Mouse (Mus musculus): ENCODE data around the gene Sppl3.

Sppl3 gene

DNA sequence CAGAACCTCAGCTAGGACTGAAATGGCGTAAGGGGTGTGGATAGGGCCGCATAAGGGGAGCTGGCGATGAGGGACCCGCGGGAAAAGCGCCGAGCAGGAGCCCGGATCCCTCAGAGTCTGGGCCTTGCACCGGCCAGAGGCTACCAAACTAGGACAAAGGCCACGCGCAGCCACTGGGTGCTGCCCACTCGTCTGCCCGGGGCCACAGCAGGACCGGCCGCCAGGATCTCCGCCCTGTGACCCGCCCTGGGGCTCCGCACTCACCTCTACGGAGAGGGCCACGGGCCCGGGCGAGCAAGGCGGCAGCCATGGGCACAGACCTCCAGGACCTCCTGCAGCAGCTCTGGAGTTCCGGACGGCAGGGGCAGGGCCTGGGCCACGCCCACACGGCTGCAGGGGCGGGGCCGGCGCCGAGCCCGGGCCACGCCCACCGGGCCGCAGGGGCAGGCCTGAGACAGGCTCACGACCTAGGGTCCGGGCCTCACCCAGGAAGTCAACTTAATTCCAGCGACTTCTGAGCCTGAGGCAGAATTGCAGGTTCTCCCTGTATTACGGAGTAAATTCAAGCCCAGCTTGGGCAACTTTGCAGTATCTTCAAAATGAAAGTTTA is 108.1 kb downstream of the Sppl3 start, which contains the start of gene Acads:
Acads (minus strand) TSS at position 386 of the 610 bp plus-strand sequence.
- in situ Hi-C loops (cut with MboI; ENCODE audit: low sequenced_read_pairs), result no loop called here

DNA sequence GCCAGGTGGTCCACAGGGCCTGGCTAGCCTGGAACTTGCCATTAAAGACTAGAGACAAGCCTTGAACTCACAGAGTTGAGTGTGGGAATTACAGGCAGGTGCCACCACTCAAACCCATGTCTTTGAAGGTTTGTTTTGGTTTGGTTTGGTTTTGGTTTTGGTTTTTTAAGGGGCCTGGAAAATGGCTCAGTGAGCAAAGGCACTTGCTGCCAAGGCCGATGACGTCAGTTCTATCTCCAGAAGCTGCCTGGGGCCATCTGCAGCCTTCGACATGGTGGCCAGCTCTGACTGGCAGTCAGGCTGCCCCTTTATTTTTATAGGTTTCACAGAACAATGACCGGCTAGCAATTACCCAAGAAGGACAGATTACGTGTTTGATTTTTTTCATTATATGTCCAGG is 110.0 kb downstream of the Sppl3 start:
- in situ Hi-C loops (cut with MboI; ENCODE audit: low sequenced_read_pairs), result no loop called here

DNA sequence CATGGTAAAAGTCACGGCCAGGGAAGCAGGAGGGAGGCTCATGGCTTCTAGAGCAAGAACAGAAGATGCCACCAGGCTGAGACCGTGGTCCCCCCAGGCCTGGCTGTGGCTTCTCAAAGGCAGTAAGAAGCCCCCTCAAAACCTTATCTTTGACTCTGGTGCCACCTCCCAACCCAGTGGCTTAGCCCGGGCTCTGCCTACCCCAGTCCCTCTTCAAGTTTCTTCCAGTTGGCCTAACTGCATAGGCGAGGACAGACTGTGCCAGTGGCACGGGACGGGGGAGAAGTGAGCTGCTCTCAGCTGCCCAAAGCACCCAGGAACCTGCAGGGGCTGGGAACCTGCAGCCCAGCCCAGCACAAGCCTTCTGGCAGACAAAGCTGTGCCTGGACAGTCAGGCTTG is 113.8 kb downstream of the Sppl3 start:
- in situ Hi-C loops (cut with MboI; ENCODE audit: low sequenced_read_pairs), result no loop called here

DNA sequence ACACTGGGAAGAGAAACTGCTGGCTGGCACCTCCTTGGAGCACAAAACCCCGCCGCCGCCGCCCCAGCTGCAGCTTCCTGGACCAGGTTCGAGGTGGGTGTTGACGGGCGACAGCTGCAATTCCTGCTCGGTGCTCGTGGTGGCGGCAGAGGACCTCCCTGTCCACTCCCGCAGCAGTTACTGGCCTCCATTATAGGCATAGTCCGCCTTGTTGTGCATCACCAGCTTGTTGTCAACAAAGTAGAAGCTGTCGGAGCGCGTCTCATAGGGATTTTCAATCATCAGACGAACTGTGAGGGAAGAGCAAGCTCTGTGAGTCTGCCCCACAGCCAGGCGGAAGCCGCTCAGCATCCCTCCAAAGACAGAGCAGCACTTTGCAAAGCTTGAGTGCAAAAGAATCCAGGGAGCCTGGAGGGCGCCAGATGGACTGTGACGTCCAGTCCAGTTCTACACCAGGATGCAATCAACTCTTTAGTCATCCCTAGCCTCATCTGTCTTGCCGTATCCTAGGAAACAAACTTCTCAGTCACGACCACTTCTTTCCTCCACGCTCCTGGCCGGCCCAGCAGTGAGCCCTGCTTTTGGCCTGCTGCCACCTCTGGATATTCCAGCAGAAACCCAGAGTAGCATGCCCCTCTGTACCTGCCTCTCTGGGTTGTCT is 114.4 kb downstream of the Sppl3 start:
- in situ Hi-C loops (cut with MboI; ENCODE audit: low sequenced_read_pairs), result no loop called here

DNA sequence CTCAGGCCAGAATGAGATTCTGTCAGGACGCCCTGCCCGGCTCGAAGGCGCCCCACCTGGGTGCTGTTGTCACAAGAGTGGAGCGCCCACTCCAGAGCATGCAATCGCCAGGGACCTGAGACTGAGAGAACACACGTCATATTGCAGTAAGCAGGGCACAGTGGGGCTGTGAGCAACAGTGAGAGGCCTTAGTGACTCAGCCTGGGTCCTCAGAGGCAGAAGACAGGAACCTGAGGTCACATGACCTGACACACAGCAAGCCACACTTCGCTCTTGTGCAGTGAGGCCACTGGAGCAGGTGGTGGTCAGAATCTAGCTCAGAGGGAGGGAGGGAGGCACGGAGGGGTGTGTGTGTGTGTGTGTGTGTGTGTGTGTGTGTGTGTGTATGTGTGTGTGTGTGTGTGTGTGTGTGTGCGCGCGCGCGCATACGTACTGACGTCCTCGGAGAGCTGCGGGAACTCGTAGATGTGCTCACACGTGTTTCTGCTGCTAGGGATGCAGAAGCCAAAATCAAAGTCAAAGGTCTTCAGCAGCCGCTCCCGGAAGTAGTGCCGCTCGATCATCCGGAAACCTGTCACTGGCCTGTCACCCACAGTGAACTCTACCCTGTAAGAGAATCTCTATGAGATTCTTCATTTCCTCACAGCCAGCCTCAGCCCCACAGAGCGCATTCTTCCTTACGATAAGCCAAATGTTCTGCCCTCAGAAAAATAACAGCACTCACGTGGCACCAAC is 115.8 kb downstream of the Sppl3 start:
- in situ Hi-C loops (cut with MboI; ENCODE audit: low sequenced_read_pairs), result no loop called here

DNA sequence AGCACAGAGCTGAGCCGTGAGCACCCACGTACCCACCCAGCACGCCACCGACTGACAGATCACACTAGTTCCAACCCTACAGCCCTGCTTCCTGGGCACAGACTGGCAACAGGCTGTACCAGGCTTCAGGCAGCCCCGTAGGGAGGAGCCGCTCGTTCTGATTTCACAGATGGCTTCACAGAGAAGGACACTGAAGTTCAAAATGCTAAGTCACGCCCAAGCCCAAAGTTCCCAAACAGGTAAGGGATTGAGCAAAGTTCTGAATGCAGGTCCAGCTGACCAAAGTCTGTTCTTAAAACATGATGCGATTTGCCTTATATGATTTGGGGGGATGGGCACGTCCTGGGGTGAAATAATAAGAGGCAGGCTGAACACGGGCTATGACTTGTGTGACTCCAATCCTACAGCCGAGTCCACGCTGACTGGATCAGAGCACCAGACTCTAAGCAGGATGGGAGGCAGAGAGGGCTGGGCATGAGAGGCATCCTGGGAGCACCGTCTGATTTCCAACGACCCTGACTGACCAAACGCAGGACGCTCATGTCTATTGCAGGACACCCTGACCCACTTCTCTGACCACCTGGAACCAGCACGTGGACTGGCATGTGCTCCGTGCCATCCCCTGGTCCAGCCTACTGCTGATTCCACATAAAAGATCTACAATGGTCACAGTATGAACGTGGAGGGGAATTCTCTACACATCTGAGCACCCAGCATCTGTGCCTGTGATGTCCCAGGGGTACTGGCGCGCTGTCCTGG is 116.7 kb downstream of the Sppl3 start:
- in situ Hi-C loops (cut with MboI; ENCODE audit: low sequenced_read_pairs), result no loop called here

DNA sequence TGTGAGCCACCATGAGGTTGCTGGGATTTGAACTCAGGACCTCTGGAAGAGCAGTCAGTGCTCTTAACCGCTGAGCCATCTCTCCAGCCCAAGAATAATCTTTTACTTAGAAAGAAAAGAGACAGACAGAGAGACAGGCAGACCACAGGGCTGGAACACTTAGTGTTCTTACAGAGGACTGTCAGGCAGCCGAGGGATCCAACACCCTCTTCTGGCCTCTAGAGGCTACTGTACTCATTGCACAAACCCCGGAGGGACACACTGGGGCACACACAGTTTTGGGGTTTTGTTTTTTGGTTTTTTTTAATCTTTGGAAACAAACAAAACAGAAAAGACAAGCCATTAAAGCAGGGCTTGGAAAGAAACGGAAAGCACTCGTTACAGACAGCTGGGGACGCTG is 118.4 kb downstream of the Sppl3 start:
- in situ Hi-C loops (cut with MboI; ENCODE audit: low sequenced_read_pairs), result no loop called here

DNA sequence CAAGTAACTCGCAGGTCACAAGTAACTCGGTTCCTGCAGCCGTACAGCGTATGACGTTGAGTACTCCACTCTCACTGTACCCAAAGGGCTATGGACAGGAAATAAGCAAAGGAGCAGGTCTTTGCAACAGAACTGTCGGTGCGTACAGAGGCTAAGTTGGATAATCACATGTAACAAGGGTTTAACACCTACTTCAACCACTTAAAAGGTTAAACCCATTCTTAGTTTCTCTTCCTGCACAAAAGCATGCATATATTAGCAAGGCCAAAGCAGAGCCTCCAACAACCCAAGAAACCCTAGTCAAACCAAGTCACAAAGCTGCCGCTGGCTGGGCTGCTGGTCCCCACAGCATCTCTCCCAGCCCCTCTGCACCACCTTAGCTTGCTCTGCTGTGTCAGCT is 121.5 kb downstream of the Sppl3 start:
- in situ Hi-C loops (cut with MboI; ENCODE audit: low sequenced_read_pairs), result no loop called here

DNA sequence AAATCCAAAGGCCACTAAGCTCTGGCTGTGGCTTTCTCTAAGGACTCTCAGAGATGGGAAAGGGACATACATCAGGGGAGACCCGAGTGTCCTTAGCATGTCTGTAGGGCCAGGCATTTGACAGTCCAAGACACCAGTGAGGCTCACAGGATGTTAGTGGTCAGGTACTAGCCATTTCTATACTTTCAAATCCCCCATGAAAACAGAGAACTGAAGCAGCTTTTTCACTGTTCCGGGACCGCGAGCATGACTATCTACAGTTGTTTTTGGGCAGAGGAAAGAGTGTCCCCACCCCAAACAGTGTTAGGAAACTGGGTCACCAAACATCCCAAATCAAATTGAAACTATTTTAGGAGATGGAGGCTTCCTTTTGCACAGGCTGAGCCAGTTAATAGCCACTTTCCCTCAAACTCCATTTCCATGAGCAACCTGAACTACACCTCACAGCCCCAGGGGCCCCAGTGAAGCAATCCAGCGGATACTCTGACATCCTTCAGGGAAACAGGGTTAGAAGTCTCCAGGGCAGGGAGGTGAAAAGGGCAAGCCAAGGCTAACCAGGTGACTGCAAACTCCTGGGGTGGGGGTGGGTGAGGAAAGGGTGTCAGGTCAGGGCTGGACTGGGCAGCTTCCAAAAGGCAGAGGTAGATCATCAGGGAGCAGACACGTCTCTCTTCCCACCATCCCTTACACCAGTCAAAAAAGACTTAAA is 122.6 kb downstream of the Sppl3 start:
- in situ Hi-C loops (cut with MboI; ENCODE audit: low sequenced_read_pairs), result no loop called here

DNA sequence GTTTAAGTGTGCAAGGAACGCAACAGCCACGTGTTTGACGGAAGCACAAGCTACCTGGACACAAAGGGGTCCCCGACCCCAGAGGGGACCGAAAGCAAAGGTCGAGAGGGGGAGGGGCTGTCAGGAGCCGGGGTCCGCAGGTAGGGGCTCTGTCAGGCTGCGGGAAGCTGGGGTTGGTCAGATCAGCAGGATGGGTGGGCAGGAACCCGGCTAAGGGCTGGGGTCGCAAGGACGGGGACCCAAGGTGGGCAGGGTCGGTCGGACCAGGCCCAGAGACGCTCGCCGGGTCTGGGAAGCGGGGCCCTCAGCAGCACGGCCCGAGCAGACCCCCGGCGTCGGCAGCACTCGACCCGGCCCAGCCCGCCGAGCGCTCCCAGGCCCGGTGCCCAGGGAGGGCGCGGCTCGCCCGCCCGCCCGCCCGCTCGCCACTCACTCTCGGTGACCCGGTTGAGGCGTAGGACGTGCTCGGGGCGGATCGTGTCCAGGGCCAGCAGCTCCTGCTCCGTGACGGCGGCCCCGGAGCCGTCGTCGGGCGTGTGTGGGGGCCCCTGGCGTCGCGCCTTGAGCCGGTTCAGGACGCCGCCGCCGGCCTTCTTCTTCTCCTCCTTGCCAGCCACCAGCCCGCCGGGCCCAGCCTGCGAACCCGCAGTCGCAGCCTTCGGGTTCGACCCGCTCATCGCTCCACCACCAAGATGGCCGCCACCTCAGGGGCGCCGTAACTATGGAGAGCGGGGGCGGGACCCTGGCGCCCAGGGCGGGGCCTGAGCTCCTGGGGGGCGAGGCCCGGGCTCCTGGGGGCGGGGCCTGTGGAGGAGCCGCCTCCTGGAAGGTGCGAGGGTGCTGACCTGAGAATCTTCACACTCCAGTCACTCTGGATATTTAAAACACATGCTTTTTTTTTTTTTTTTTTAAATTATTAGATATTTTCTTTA is 123.6 kb downstream of the Sppl3 start, which contains the start of gene Unc119b:
Unc119b (minus strand) TSS at position 742 of the 932 bp plus-strand sequence.
- in situ Hi-C loops (cut with MboI; ENCODE audit: low sequenced_read_pairs), result no loop called here

DNA sequence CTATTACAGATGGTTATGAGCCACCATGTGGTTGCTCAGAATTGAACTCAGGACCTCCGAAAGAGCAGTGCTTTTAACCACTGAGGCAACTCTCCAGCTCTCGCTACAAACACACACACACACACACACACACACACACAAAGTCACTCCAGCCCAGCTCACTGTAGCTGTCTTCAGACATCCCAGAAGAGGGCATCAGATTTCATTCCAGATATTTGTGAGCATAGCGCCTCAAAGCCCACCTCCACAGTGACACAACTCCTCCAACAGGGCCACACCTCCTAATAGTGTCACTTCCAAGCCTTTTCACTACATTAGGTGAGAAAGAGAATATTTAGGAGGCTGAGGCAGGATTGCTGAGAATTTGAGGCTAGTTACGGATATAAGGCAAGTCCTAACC is 128.2 kb downstream of the Sppl3 start:
- in situ Hi-C loops (cut with MboI; ENCODE audit: low sequenced_read_pairs), result no loop called here

DNA sequence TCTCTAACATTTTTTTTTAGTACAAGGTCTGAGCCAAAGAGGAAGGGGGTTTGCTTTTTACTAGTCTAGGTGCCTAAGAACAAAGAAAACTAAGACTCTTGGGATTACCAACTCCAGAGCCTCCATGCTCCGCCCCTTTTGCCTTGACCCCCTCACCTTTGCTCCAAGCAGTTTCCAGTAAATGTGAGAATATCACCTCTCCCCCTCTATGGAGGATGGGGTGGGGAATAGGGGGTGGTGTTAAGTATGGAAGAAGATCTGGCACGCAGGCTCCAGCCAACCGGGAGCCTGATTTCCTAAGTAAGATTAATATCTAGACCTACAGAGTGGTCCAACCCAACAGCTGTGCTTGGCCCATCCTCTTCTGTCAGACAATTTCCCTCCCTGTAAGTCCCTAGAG is 129.8 kb downstream of the Sppl3 start:
- in situ Hi-C loops (cut with MboI; ENCODE audit: low sequenced_read_pairs), result no loop called here

DNA sequence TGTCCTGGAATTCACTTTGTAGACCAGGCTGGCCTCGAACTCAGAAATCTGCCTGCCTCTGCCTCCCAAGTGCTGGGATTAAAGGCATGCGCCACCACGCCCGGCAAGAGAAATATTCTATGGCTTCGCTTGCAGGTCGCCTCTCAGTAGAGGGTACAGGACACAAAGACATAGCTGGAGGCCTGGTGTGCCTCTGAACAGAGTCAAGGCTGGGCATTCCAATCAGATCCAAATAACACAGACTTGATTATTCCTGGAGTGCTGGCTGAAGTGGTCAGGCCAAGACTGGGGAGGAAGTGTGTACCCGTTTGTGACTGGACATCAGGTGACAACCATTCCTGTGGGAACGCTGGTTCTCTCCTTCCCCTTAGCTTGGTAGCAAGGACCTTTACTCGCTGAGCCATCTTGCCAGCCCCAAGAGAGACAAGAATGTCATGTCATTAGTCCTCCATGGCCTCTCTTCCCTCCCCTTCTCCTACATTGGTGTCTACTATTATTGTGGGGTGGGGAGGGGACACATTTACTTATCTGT is 131.3 kb downstream of the Sppl3 start:
- in situ Hi-C loops (cut with MboI; ENCODE audit: low sequenced_read_pairs), result no loop called here

DNA sequence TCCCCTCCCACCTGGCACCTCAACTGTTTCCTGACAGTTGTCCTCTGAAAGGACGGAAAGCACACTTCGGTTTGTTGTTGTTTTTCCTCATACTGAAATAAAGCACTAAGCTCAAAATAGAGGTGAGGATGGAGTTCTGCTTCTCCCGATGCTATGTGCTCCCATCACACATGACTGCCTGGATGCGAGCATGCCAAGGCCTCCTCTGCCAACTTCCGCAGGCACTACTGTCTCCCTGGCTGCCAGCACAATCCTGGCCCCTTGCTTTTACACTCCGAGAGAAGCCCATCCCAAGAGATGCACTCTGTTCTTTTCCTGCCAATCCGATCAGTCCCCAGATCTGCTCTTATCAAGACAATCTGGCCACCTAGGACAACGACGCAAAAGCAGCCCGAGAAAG is 132.6 kb downstream of the Sppl3 start:
- in situ Hi-C loops (cut with MboI; ENCODE audit: low sequenced_read_pairs), result no loop called here

DNA sequence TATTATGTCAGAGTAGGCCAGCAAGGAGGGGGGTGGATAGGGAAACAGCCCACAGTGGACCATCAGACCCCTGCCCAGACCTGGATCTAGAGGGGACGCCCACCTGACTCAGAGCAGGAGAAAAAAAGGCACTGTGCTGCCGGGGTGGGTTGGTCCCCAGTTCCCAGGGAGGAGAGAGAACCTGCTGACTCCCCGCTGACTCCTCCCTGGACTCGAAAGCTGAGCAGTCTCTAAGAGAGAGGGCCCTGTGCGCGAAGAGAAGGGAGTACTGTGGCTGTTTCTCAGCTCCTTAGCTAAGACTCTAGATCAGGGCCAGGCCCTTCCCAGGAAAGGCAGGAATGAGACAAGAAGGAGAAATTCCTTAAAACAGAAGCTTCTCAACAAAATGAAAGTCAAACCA is 133.5 kb downstream of the Sppl3 start:
- in situ Hi-C loops (cut with MboI; ENCODE audit: low sequenced_read_pairs), result no loop called here

DNA sequence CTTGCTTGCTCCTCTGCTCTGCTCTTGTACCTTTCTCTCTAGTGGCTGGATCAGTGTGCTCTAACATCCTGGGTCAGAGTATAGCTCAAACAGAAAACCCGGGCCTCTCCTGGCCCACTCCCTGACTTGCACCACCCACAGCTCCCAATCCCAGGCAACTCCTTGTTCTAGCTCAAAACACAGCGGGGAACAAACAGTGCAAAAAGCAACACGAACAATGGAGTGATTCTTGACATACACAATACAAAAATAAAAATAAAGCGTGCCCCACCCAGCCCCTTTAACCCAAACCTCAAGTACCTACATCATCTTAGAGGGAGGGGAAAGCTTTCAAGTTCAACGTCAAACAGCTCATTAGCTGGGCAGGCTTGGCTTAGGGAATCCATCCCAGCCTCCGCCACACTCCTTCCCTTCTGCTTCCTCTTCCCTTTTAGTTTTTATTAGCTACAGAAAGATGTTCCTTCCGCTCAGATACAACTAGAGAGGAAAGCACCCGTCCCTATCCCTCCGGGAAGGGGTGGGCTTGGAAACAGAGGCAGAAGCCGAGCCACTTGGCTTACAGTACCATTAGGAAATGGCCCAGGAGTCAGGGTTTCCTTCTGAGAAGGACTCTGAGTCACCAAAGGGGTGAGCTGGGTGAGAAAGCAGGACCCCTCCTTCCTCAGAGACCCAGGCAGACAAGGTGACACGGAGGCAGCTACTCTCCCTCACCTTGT is 134.5 kb downstream of the Sppl3 start:
- in situ Hi-C loops (cut with MboI; ENCODE audit: low sequenced_read_pairs), result no loop called here

DNA sequence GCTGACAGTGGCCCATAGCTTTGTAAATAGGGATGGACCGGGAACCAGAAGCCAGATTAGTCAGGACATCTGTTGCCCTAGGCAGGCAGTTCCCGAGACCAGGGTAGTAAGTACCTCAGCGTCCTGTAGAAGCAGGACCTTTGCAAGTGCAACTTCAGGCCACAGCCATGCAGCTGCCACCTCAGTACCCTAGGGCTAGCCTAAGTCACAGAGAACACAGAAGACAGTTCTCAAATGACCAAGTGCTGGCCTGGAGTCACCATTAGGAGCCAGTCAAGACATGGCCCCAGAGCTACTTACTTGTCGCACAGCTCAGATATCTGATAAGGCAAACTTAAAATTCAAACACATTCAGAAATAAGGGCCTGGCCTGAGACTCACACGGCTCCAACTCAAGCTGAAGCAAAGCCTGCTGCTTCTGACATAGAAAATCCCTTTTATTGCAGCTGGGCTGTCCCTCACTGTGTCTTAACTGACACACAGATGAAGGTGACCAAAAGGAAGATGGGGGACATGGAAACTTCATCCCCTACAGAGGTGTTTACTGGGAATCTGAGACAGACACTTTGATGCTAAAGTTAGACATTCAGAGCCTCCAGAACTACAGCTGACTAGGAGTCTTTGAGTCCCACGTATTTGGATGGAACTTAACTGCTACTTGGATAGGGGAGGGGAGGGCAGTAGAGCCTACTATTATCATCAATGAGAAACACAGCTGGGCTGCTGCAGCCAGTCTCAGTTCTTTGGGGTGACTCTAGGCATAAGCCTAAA is 135.2 kb downstream of the Sppl3 start:
- in situ Hi-C loops (cut with MboI; ENCODE audit: low sequenced_read_pairs), result no loop called here

DNA sequence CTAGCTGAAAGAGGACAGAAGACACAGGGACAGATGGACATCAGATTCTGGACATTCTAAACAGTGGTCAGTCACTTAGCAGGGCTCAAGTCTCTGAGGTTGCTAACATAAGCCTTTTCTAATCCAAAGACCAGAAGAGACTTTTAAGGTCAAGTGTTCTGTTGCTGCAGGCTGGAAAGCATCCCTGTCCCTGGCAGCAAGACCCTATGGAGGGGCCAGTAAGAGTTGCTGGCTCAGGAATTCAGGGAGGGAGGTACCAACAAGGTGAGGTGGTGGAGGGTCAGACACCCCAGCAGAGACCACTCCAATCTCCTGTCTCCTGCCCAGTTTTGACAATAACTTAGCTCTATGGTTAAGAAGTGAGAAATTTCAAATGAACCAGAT is 135.8 kb downstream of the Sppl3 start:
- in situ Hi-C loops (cut with MboI; ENCODE audit: low sequenced_read_pairs), result no loop called here
